Mouse (Mus musculus) cortical plate, adult 2 months (tissue): Measurements from ENCODE around the gene Ank3.

ENCODE experiments used
- CTCF ChIP-seq: fragments of 200-500 bp; IDR thresholded peaks from 2 replicates; pipeline ENCODE4 v1.5.1; 2011; ENCODE audit warnings: mild to moderate bottlenecking, control low read depth, low read length; ENCODE audit not compliant: insufficient read depth; ENCODE audit errors: extremely low read depth
- POLR2A ChIP-seq: fragments of 200-500 bp; IDR thresholded peaks from 2 replicates; pipeline ENCODE4 v1.6.1; 2011; ENCODE audit warnings: mild to moderate bottlenecking, low read length, control low read depth; ENCODE audit not compliant: insufficient read depth; ENCODE audit errors: extremely low read depth

DNA sequence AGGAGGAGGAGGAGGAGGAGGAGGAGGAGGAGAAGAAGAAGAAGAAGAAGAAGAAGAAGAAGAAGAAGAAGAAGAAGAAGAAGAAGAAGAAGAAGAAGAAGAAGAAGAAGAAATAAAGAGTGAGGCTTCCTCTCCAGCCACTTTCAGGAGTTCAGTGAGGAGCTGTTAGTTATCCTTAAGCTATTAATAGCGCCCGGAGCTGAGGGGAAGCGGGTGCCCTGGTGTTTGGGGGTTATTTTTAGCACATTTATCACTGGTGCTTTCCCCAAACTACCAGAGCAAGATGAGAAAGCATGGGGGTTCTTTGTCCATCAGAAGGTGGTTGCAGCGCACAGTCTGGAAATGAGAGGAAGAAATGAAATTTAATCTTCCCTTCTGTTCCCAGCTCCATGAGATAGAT, 166.5 kb downstream of the Ank3 start:
- no peak for TF ChIP-seq POLR2A
- no peak for TF ChIP-seq CTCF
